Mouse (Mus musculus) macrophage (primary cell): Measurements from ENCODE around the gene Vegfa. TPM values are rescaled to one million over a fixed set of nuclear protein-coding genes. Genes with fewer than 3 reads are reported as not detected.

Experiments
- H3K27ac ChIP-seq: fragments of 350-480 bp; formaldehyde crosslinking; 2 replicates; pipeline ENCODE4 v1.9.0; 2021
- H3K36me3 ChIP-seq: fragments of 350-480 bp; formaldehyde crosslinking; 2 replicates; pipeline ENCODE4 v1.9.0; 2021; ENCODE audit errors: inconsistent target
- H3K4me3 ChIP-seq: fragments of 350-480 bp; formaldehyde crosslinking; 2 replicates; pipeline ENCODE4 v1.9.0; 2021; ENCODE audit errors: inconsistent target
- H3K79me2 ChIP-seq: fragments of 350-480 bp; formaldehyde crosslinking; 2 replicates; pipeline ENCODE4 v1.9.0; 2021; ENCODE audit errors: inconsistent target
- WGBS: methylation state at CpG from one replicate; pipeline ENCODE4 v1.1.7; 2026; ENCODE audit warnings: inconsistent platforms; ENCODE audit not compliant: missing documents; 5-methylcytosine and 5-hydroxymethylcytosine counted together
- polyA plus RNA-seq: library from polyadenylated mRNA; stranded (reverse); fragments of 250-400 nt; gene quantifications from 3 replicates; pipeline ENCODE4 v1.2.4, GENCODE M21; 2018; ENCODE audit warnings: inconsistent platforms

Gene Vegfa
- polyA plus RNA-seq, 1 experiment from 2014 or later: 80.7 TPM

- no peaks in the 10 kb centered on the region for H3K36me3 ChIP-seq
- no peaks in the 10 kb centered on the region for H3K79me2 ChIP-seq
- no peak overlapping the region for H3K4me3 ChIP-seq
- 56% methylated on average over 6 of the region's 6 CpGs for WGBS
- no peak overlapping the region for H3K27ac ChIP-seq
These were observed 8.4 kb upstream of the Vegfa start for GRCm38 (mm10) chr17:46040561-46040960.

- 58% methylated on average over 2 of the region's 3 CpGs for WGBS
- Histone ChIP-seq H3K4me3 (no peak overlapping the region), H3K79me2 (no peaks in the 10 kb centered on the region)
These were observed 6.7 kb upstream of the Vegfa start for GRCm38 (mm10) chr17:46038906-46039305.

GRCm38 (mm10) chr17:46036400-46036799, 4.2 kb upstream of the Vegfa start:
- Histone ChIP-seq H3K79me2 (no peaks in the 10 kb centered on the region; the same call in 1 of the 2 replicates), H3K36me3 (no peaks in the 10 kb centered on the region), H3K27ac (no peak overlapping the region), H3K4me3 (no peak overlapping the region)
- WGBS: 89% methylated on average over 6 of the region's 6 CpGs

More at GRCm38 (mm10) chr17:46038906-46039305, 6.7 kb upstream of the Vegfa start:
- H3K27ac ChIP-seq: no peak overlapping the region
- no peaks in the 10 kb centered on the region for H3K36me3 ChIP-seq

- H3K4me3 ChIP-seq: no peak overlapping the region
- no peak overlapping the region for H3K27ac ChIP-seq
- no peaks in the 10 kb centered on the region for H3K36me3 ChIP-seq
- H3K79me2 ChIP-seq: peaks cover 16% of the 10 kb centered on the region; the same call in 1 of the 2 replicates
- WGBS: 52% methylated on average over 5 of the region's 6 CpGs
These were observed 1.9 kb upstream of the Vegfa start for GRCm38 (mm10) chr17:46034110-46034509.

- Histone ChIP-seq H3K79me2 (peaks cover 21% of the 10 kb centered on the region; the same call in 1 of the 2 replicates), H3K36me3 (no peaks in the 10 kb centered on the region; the same call in 1 of the 2 replicates), H3K27ac (no peak overlapping the region), H3K4me3 (no peak overlapping the region)
- 93% methylated on average over 2 of the region's 2 CpGs for WGBS
These were observed 1.4 kb upstream of the Vegfa start for GRCm38 (mm10) chr17:46033607-46034006.

GRCm38 (mm10) chr17:46033122-46033521, 953 bp upstream of the Vegfa start:
- Histone ChIP-seq H3K79me2 (peaks cover 26% of the 10 kb centered on the region; the same call in 1 of the 2 replicates), H3K36me3 (no peaks in the 10 kb centered on the region; the same call in 1 of the 2 replicates), H3K4me3 (no peak overlapping the region), H3K27ac (no peak overlapping the region)
- 46% methylated on average over 6 of the region's 6 CpGs for WGBS

- WGBS: under 1% methylated on average over 37 of the region's 50 CpGs
- H3K27ac ChIP-seq: peak overlapping the region; percentile 55
- H3K79me2 ChIP-seq: peaks cover 39% of the 10 kb centered on the region; the same call in 1 of the 2 replicates
- peak overlapping the region; percentile 51 for H3K4me3 ChIP-seq
- H3K36me3 ChIP-seq: peaks cover 7% of the 10 kb centered on the region
These were observed 453 bp downstream of the Vegfa start for GRCm38 (mm10) chr17:46031621-46032211.

GRCm38 (mm10) chr17:46030731-46031620, 1.2 kb downstream of the Vegfa start:
- 1% methylated on average over 69 of the region's 92 CpGs for WGBS
- peaks cover 39% of the 10 kb centered on the region; the same call in 1 of the 2 replicates for H3K79me2 ChIP-seq
- peak overlapping the region; percentile 60 for H3K4me3 ChIP-seq
- H3K27ac ChIP-seq: no peak overlapping the region
- H3K36me3 ChIP-seq: peaks cover 15% of the 10 kb centered on the region

GRCm38 (mm10) chr17:46030323-46030730, 1.8 kb downstream of the Vegfa start:
- Histone ChIP-seq H3K4me3 (peak overlapping the region; percentile 60), H3K79me2 (peaks cover 39% of the 10 kb centered on the region; the same call in 1 of the 2 replicates), H3K27ac (peak overlapping the region; percentile 17; the same call in 1 of the 2 replicates), H3K36me3 (peaks cover 21% of the 10 kb centered on the region)
- WGBS: 1% methylated on average over 40 of the region's 43 CpGs

GRCm38 (mm10) chr17:46029554-46030207, 2.5 kb downstream of the Vegfa start:
- Histone ChIP-seq H3K27ac (peak overlapping the region; percentile 17; the same call in 1 of the 2 replicates), H3K79me2 (peaks cover 39% of the 10 kb centered on the region; the same call in 1 of the 2 replicates), H3K36me3 (peaks cover 27% of the 10 kb centered on the region), H3K4me3 (peak overlapping the region; percentile 60)
- 51% methylated on average over 6 of the region's 7 CpGs for WGBS

GRCm38 (mm10) chr17:46029052-46029553, 3.1 kb downstream of the Vegfa start:
- peaks cover 33% of the 10 kb centered on the region for H3K36me3 ChIP-seq
- 93% methylated on average over 2 of the region's 2 CpGs for WGBS
- peak overlapping the region; percentile 60 for H3K4me3 ChIP-seq
- no peak overlapping the region for H3K27ac ChIP-seq
- H3K79me2 ChIP-seq: peaks cover 39% of the 10 kb centered on the region; the same call in 1 of the 2 replicates

GRCm38 (mm10) chr17:46028210-46029051, 3.7 kb downstream of the Vegfa start:
- Histone ChIP-seq H3K27ac (no peak overlapping the region), H3K4me3 (peak overlapping the region; percentile 60)
- WGBS: 72% methylated on average over 15 of the region's 15 CpGs

GRCm38 (mm10) chr17:46027066-46027917, 4.9 kb downstream of the Vegfa start:
- H3K4me3 ChIP-seq: no peak overlapping the region
- 54% methylated on average over 15 of the region's 16 CpGs for WGBS

More at GRCm38 (mm10) chr17:46028210-46029051, 3.7 kb downstream of the Vegfa start:
- peaks cover 40% of the 10 kb centered on the region for H3K36me3 ChIP-seq
- peaks cover 39% of the 10 kb centered on the region; the same call in 1 of the 2 replicates for H3K79me2 ChIP-seq

More at GRCm38 (mm10) chr17:46027066-46027917, 4.9 kb downstream of the Vegfa start:
- Histone ChIP-seq H3K27ac (no peak overlapping the region), H3K36me3 (peaks cover 51% of the 10 kb centered on the region), H3K79me2 (peaks cover 39% of the 10 kb centered on the region; the same call in 1 of the 2 replicates)
